Mouse (Mus musculus) lung, embryonic 16.5 days (tissue): ENCODE data around the gene Ncor2. TPM values are rescaled to one million over a fixed set of nuclear protein-coding genes. Genes with fewer than 3 reads are reported as not detected.

Experiments
- ATAC-seq: fragments of 200-750 bp; cut with Nextera tagmentation; 2 replicates; pipeline ENCODE4 v1.8.0; 2017; ENCODE audit warnings: low read depth, mild to moderate bottlenecking, moderate library complexity
- H3K27ac ChIP-seq: fragments of 300-500 bp; sonication (generic); 2 replicates; pipeline ENCODE4 v1.5.1; 2014; ENCODE audit warnings: mild to moderate bottlenecking, control low read depth, low read length
- H3K27me3 ChIP-seq: fragments of 300-500 bp; sonication (generic); 2 replicates; pipeline ENCODE4 v1.6.1; 2014; ENCODE audit warnings: low read depth, low read length, mixed read lengths; ENCODE audit not compliant: control insufficient read depth, insufficient read depth
- H3K36me3 ChIP-seq: fragments of 300-500 bp; sonication (generic); 2 replicates; pipeline ENCODE4 v1.6.1; 2014; ENCODE audit warnings: low read length; ENCODE audit not compliant: control insufficient read depth, insufficient read depth
- H3K4me1 ChIP-seq: fragments of 300-500 bp; sonication (generic); replicated peaks from 2 replicates; pipeline ENCODE4 v1.6.1; 2014; ENCODE audit warnings: low read length, mixed read lengths; ENCODE audit not compliant: control insufficient read depth, insufficient read depth
- H3K4me2 ChIP-seq: fragments of 300-500 bp; sonication (generic); 2 replicates; pipeline ENCODE4 v1.6.1; 2014; ENCODE audit warnings: low read depth, low read length, control low read depth
- H3K4me3 ChIP-seq: fragments of 300-500 bp; sonication (generic); 2 replicates; pipeline ENCODE4 v1.5.1; 2014; ENCODE audit warnings: mild to moderate bottlenecking, low read length, control low read depth
- H3K9ac ChIP-seq: fragments of 300-500 bp; sonication (generic); 2 replicates; pipeline ENCODE4 v1.6.1; 2014; ENCODE audit warnings: low read length, control low read depth
- H3K9me3 ChIP-seq: fragments of 300-500 bp; sonication (generic); 2 replicates; pipeline ENCODE4 v1.6.1; 2016; ENCODE audit warnings: low read length; ENCODE audit not compliant: control insufficient read depth
- WGBS: fragments of 180-500 bp; shearing (Covaris S2); extraction: QIAGEN DNeasy Blood & Tissue Kit; methylation state at CpG from one replicate; pipeline ENCODE4 v1.1.7; 2014; 5-methylcytosine and 5-hydroxymethylcytosine counted together
- polyA plus RNA-seq: library from polyadenylated mRNA; unstranded; fragments of >200 nt; fragmentation: Nextera tagmentation; extraction: Ambion mirVana; gene quantifications from 2 replicates; pipeline ENCODE4 v1.2.1, GENCODE M21; 2015

Gene Ncor2
- polyA plus RNA-seq, 1 experiment from 2014 or later = 20.3 TPM

DNA sequence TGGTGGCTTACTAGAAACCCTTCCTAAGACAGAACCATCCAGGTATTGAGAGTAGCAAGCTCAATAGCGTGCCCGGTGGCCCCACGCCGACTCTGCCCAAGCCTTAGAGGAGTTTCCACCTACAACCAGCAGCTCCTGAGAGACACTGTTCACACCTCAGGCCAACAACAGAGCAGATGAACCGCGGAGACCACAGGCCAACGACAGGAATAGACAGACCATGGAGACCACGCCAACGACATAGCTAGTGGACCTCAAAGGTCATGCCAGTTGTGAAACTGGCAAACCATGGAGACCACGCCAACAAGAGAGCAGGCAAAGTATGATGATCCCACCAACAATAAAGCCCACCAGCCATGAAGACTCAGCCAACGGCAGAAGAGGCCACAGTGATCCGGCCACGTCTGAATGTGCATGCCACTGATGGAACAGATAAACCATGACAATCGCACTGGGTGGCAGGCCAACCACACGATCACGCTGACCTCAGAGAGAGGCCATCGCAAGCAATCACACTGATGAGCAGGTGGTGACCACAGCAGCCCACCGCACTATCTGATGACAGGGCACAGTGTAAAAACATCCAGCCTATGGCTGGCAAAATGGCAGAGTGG, 41.2 kb downstream of the Ncor2 start:
- H3K4me3 ChIP-seq = no peak overlapping the region

DNA sequence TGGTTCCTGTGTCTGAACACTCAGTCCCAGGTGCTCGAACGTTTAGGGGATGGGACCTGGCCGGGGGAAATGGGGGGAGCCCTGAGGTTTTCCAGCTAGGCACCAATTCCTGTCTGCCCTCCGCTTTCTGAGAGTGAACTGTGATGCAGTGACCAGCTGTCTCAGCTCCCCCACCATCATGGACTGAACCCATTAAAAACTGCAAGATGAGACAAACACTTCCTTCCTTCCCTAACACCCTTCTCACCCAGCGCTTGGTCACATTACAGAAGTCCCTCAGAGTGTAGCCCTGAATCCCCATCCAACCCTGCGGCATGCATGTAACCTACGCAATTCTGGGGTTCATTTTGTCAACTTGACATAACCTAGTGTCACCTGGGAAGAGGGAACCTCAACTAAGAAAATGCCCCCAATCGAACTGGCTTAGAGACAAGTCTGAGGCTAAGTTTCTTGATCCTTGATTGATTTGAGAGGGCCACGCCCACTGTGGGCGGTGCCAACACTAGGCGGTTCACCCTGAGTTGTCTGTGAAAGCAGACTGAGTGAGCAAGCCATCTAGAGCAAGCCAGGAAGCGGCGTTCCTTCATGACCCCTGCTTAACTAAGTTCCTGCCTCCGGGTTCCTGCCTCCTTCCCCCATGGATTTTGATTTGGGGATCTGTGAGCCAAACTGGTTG, 41.9 kb downstream of the Ncor2 start:
- Histone ChIP-seq H3K9me3 (no peaks in the 10 kb centered on the region), H3K4me2 (no peak overlapping the region), H3K9ac (no peak overlapping the region), H3K36me3 (no peaks in the 10 kb centered on the region), H3K4me1 (peaks cover 78% of the 10 kb centered on the region), H3K4me3 (no peak overlapping the region), H3K27me3 (no peaks in the 10 kb centered on the region), H3K27ac (peak overlapping the region; percentile 31)
- ATAC-seq = no peak
- WGBS = 24% methylated on average over 14 of the region's 14 CpGs

More for the DNA sequence above, 41.2 kb downstream of the Ncor2 start:
- no peaks in the 10 kb centered on the region for H3K9me3 ChIP-seq
- no peaks in the 10 kb centered on the region for H3K27me3 ChIP-seq
- peak overlapping the region; percentile 31 for H3K27ac ChIP-seq
- H3K4me1 ChIP-seq = peaks cover 81% of the 10 kb centered on the region
- no peak for ATAC-seq
- H3K36me3 ChIP-seq = no peaks in the 10 kb centered on the region
- 88% methylated on average over 18 of the region's 18 CpGs for WGBS
- no peak overlapping the region for H3K4me2 ChIP-seq
- no peak overlapping the region for H3K9ac ChIP-seq

DNA sequence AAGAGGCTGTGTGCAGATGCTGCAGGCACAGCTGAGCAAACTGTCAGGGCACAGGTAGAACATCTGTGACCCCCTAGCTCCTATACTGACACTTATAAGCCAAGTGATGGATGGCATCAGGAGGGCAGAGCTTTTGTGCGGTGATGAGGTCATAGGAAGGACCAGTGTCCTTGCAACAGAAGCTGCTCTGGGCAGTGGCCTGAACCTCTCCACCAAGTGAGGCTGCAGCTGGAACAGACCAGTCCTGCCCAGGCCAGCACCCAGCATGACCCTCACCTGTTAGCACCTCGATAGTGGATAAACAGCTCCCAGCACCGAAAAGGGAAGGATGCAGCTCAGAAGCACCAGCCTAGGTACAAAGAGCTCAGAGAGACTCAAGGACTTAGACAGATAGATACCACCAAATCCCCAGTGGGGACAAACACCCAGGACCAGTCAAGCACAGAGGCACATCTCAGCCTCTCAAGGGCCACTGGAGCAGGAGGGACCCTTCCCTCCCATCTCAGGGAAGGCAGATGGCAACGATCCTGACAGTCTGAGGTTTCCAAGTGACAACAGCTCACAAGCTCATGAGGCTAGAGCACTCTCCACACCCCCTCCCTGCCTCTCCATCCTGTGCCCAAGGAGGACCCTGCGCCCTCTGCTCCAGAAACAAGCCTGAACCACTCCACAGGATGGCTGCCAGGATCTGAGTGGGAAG, 42.6 kb downstream of the Ncor2 start:
- Histone ChIP-seq H3K36me3 (no peaks in the 10 kb centered on the region), H3K9ac (no peak overlapping the region), H3K4me2 (no peak overlapping the region), H3K4me3 (no peak overlapping the region), H3K9me3 (no peaks in the 10 kb centered on the region), H3K4me1 (peaks cover 78% of the 10 kb centered on the region), H3K27ac (peak overlapping the region; percentile 31), H3K27me3 (no peaks in the 10 kb centered on the region)
- ATAC-seq = no peak
- WGBS = 41% methylated on average over 5 of the region's 5 CpGs

DNA sequence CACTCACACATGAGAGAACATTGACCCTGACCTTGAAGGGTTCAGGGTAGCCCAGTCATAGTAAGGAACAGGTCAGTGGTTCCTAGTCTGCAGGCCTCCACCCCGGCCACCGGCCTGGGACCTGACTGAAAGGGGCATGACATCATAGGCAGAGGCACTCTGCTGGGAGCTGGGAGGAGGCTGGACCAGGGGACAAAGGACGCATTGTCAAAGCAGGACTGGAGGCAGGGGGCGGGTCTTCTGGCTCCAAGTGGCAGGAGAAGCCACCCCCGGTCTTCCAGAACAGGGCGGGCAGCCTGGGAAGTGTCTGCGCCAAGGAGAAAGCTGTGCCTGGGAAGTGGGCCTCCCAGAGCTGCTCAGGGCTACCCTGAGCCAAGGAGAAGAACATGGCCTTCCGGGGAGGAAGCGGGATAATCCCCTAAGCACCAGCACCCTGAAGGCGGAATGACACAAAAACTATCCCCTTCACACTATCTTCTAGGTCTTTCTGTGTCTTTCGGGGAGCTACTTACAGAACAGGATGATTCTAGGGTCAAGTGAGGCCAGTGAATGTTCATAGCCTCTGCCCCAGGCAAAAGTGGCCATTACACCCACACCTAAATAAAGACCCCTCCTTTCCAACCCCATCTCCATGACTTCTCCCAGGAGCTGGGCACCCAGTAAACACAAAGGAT, 44.1 kb downstream of the Ncor2 start:
- peak overlapping the region; percentile 31 for H3K4me2 ChIP-seq
- H3K27me3 ChIP-seq = no peaks in the 10 kb centered on the region
- no peaks in the 10 kb centered on the region for H3K9me3 ChIP-seq
- peaks cover 80% of the 10 kb centered on the region for H3K4me1 ChIP-seq
- 22% methylated on average over 11 of the region's 11 CpGs for WGBS
- ATAC-seq = peak; percentile 77
- no peaks in the 10 kb centered on the region for H3K36me3 ChIP-seq
- peak overlapping the region; percentile 90 for H3K27ac ChIP-seq
- peak overlapping the region; percentile 53 for H3K9ac ChIP-seq
- H3K4me3 ChIP-seq = no peak overlapping the region

DNA sequence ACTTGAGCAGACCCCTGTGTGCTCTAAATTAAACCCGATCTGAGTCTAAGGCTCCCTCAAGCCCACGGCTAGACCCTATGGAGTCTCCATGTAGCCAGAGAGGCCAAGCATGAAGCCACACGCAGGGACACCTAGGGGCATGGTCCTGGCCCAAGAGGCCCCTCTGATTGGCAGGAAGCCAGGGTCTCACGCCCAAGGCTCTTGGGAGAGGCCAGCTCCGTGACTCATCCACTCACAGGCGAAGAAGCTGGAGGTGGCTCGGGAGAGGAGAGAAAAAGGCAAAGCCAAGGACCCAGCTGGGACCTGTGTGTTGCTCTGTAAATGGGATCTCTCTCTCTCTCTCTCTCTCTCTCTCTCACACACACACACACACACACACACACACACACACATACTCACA, 44.6 kb downstream of the Ncor2 start:
- no peak overlapping the region for H3K4me3 ChIP-seq
- H3K27me3 ChIP-seq = no peaks in the 10 kb centered on the region
- H3K27ac ChIP-seq = peak overlapping the region; percentile 90
- no peaks in the 10 kb centered on the region for H3K9me3 ChIP-seq
- 28% methylated on average over 7 of the region's 7 CpGs for WGBS
- peak overlapping the region; percentile 53 for H3K9ac ChIP-seq
- H3K36me3 ChIP-seq = no peaks in the 10 kb centered on the region
- H3K4me1 ChIP-seq = peaks cover 80% of the 10 kb centered on the region
- H3K4me2 ChIP-seq = peak overlapping the region; percentile 31
- ATAC-seq = peak; percentile 39

DNA sequence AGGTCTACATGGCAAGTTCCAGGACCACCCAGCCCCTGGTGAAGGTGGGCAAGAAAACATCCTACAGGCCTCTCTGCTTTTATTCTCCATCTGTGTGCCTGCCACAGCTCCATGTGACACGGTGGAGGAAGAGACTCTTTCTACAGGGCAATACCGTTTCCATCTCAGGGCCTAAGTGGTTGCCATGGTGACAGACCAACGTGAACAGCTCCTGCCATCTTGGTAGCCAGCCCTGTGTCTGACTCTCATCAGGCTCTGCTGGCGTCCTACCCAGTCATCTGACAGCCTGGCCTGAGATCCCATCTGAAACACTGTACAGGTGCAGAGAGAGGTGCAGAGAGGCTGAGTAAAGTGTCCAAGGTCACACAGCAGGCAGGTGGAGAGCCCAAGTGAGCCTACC, 45.4 kb downstream of the Ncor2 start:
- 48% methylated on average over 4 of the region's 4 CpGs for WGBS
- H3K36me3 ChIP-seq = no peaks in the 10 kb centered on the region
- no peaks in the 10 kb centered on the region for H3K27me3 ChIP-seq
- H3K4me3 ChIP-seq = no peak overlapping the region
- no peak overlapping the region for H3K4me2 ChIP-seq
- H3K9me3 ChIP-seq = no peaks in the 10 kb centered on the region
- ATAC-seq = no peak
- H3K9ac ChIP-seq = no peak overlapping the region
- peaks cover 80% of the 10 kb centered on the region for H3K4me1 ChIP-seq
- H3K27ac ChIP-seq = peak overlapping the region; percentile 90; the same call in 1 of the 2 replicates

DNA sequence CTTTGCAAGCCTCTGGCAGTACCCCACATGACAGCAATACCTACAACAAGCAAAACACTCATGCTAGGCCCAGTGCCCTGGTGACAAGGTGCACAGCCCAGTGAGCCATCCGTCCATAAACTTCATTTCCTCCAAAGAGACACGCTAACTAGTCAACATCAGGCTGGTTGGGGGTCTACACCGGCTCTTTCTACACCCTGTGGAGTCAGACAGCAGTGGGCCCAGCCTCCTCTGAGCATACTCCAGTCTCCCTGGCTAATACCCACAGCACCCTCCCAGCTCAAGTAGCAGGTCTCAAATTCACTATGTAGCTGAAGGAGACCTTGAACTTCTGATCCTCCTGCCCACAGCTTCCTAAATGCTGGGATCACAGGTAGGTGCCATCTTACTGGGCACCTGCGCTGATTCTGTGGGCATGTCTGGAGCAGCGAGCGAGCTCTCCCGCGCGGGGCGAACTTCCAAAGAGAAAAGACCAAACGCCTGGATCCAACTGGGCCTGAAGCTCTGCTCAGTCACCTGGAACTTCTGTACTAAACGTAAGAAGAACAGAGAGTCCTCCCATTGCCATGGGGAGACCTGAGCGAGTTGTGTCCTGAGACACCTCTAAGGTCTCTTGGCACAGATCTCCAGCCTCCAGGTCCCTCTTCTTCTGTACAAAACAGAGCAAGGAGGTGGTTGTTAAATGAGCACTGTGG, 46.3 kb downstream of the Ncor2 start:
- Histone ChIP-seq H3K27me3 (no peaks in the 10 kb centered on the region), H3K4me2 (no peak overlapping the region), H3K4me1 (peaks cover 80% of the 10 kb centered on the region), H3K36me3 (no peaks in the 10 kb centered on the region), H3K9ac (no peak overlapping the region), H3K9me3 (no peaks in the 10 kb centered on the region), H3K27ac (no peak overlapping the region), H3K4me3 (no peak overlapping the region)
- WGBS = 92% methylated on average over 13 of the region's 13 CpGs
- ATAC-seq = no peak

DNA sequence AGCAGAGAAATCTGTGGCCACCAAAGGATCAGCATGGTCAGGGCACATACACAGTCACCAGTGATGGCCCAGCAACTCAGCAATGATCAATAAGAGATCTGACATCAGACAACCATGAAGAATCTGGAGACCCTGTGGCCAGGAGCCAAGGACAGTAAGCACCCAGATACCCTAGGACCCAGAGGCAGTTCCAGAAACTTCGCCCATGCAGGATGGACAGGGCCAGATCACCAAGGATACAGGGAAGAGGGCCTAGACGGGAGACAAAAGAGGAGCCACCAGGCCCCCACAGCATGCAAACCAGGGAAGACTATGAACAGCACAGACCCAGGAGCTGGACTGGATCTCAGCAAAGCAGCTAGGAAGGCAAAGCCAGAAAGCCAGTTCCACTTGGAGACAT, 47.0 kb downstream of the Ncor2 start:
- peaks cover 73% of the 10 kb centered on the region for H3K4me1 ChIP-seq
- H3K9me3 ChIP-seq = no peaks in the 10 kb centered on the region
- 82% methylated on average over 2 of the region's 2 CpGs for WGBS
- no peaks in the 10 kb centered on the region for H3K27me3 ChIP-seq
- no peaks in the 10 kb centered on the region; the same call in 1 of the 2 replicates for H3K36me3 ChIP-seq
- no peak overlapping the region for H3K4me3 ChIP-seq
- H3K4me2 ChIP-seq = no peak overlapping the region
- no peak overlapping the region for H3K27ac ChIP-seq
- no peak for ATAC-seq
- 0 out of 2 replicates have a peak overlapping the region, but pooled peaks have one; percentile 7 for H3K9ac ChIP-seq
